Mouse (Mus musculus): ENCODE results near the gene Mnd1. TPM values are rescaled to one million over a fixed set of nuclear protein-coding genes. Genes with fewer than 3 reads are reported as not detected.

Gene Mnd1
- 1 to 10 TPM; 6.5 to 7.5 TPM for total RNA-seq (2021)

GRCm38 (mm10) chr3:84155558-84156006 lies at the start of gene Mnd1:
Gene Mnd1, minus strand, starts transcription at chr3:84155786.
- intact Hi-C loops (cut with DNase I) = loop anchor here (1.0 to 5.0 kb wide), 2 partner anchors 118 to 208 kb away; no protein-coding TSS in a partner anchor
- DNase-seq = peak; percentile 99

GRCm38 (mm10) chr3:84204640-84205039 lies 49.1 kb upstream of the Mnd1 start:
- intact Hi-C loops (cut with DNase I) = no loop called here
- no peak for DNase-seq

GRCm38 (mm10) chr3:84200559-84201420 lies 45.2 kb upstream of the Mnd1 start:
- DNase-seq = peak; percentile 29 to 54
- intact Hi-C loops (cut with DNase I) = no loop called here

GRCm38 (mm10) chr3:84199516-84199915 lies 43.9 kb upstream of the Mnd1 start:
- intact Hi-C loops (cut with DNase I) = no loop called here
- no peak for DNase-seq

- intact Hi-C loops (cut with DNase I) = no loop called here
- DNase-seq = no peak
These were observed 42.6 kb upstream of the Mnd1 start for GRCm38 (mm10) chr3:84198229-84198628.

- intact Hi-C loops (cut with DNase I) = no loop called here
- DNase-seq = no peak
These were observed 38.3 kb upstream of the Mnd1 start for GRCm38 (mm10) chr3:84193881-84194280.

GRCm38 (mm10) chr3:84191141-84191881 lies 35.7 kb upstream of the Mnd1 start:
- intact Hi-C loops (cut with DNase I) = no loop called here
- peak in 1 of 2 experiments; percentile 33 for DNase-seq

GRCm38 (mm10) chr3:84190513-84191061 lies 35.0 kb upstream of the Mnd1 start:
- peak; percentile 44 to 54 for DNase-seq
- intact Hi-C loops (cut with DNase I) = no loop called here

GRCm38 (mm10) chr3:84189629-84190173 lies 34.1 kb upstream of the Mnd1 start:
- intact Hi-C loops (cut with DNase I) = no loop called here

GRCm38 (mm10) chr3:84181717-84182116 lies 26.1 kb upstream of the Mnd1 start:
- intact Hi-C loops (cut with DNase I) = no loop called here
- no peak for DNase-seq

More at GRCm38 (mm10) chr3:84189629-84190173, 34.1 kb upstream of the Mnd1 start:
- peak in 1 of 2 experiments; percentile 12 for DNase-seq

GRCm38 (mm10) chr3:84181102-84181501 lies 25.5 kb upstream of the Mnd1 start:
- intact Hi-C loops (cut with DNase I) = no loop called here
- peak in 1 of 2 experiments; percentile 6 for DNase-seq

- DNase-seq = no peak
- intact Hi-C loops (cut with DNase I) = no loop called here
These were observed 24.7 kb upstream of the Mnd1 start for GRCm38 (mm10) chr3:84180304-84180703.

GRCm38 (mm10) chr3:84177834-84178233 lies 22.2 kb upstream of the Mnd1 start:
- intact Hi-C loops (cut with DNase I) = loop anchor here (2.0 to 5.0 kb wide), 3 partner anchors 44 to 364 kb away; no protein-coding TSS in a partner anchor
- DNase-seq = no peak

GRCm38 (mm10) chr3:84175337-84176315 lies 20.0 kb upstream of the Mnd1 start:
- peak; percentile 85 to 90 for DNase-seq
- intact Hi-C loops (cut with DNase I) = loop anchor here (1.0 to 5.0 kb wide), 4 partner anchors 47 to 367 kb away; no protein-coding TSS in a partner anchor

GRCm38 (mm10) chr3:84173581-84174154 lies 18.1 kb upstream of the Mnd1 start, which contains the start of gene Gm6525:
Gene Gm6525, plus strand, starts transcription at chr3:84174104.
- no peak for DNase-seq
- intact Hi-C loops (cut with DNase I) = no loop called here

GRCm38 (mm10) chr3:84172406-84172805 lies 16.8 kb upstream of the Mnd1 start:
- intact Hi-C loops (cut with DNase I) = no loop called here

GRCm38 (mm10) chr3:84169393-84170005 lies 13.9 kb upstream of the Mnd1 start:
- no peak for DNase-seq
- intact Hi-C loops (cut with DNase I) = no loop called here

More at GRCm38 (mm10) chr3:84172406-84172805, 16.8 kb upstream of the Mnd1 start:
- no peak for DNase-seq

- no peak for DNase-seq
- intact Hi-C loops (cut with DNase I) = no loop called here
These were observed 13.4 kb upstream of the Mnd1 start for GRCm38 (mm10) chr3:84168943-84169342.

GRCm38 (mm10) chr3:84166073-84166472 lies 10.5 kb upstream of the Mnd1 start:
- DNase-seq = no peak
- intact Hi-C loops (cut with DNase I) = no loop called here

Measured in heart, postnatal 10 days (tissue).